Mouse (Mus musculus) layer of hippocampus, postnatal 14 days (tissue): ENCODE data around the gene Tpgs1. TPM values are rescaled to one million over a fixed set of nuclear protein-coding genes. Genes with fewer than 3 reads are reported as not detected.
"Not testable (repeated sequence)": the region's sequence is repeated elsewhere in the genome, so short reads cannot be mapped to it uniquely, and the experiment has no call there.

ENCODE experiments used
- DNase-seq, 2 experiments: peaks; one replicate each; pipeline ENCODE4 v3.0.0; 2021 to 2022; ENCODE audit warnings: low spot score in 2 of 2, mixed read lengths in 1 of 2
- total RNA-seq, 2 experiments: library from RNA; stranded (reverse); gene quantifications; 2 replicates each; pipeline ENCODE4 v1.2.3; 2021

Gene Tpgs1
- total RNA-seq, 2 experiments from 2014 or later, result 72.3 to 73.2 TPM

DNA sequence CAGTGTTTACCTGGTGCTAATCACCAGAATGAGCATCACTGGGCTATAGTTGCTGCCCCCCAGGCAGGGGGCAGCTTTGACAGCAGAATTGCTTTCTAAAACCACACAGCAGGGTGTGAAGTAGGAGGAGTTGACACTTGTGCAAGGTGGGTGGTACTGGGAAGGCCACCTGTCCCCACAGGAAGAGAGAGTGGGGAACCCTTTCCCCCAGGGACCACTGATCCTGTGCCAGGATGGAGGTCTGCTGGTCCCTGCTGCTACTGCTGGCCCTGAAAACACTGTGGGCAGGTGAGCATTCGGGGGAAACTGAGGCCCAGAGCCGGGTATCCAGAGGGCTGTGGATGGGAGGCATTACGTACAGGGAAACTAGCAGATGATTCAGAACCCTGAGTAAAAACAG is 20.0 kb downstream of the Tpgs1 start:
- DNase-seq, result no peak

DNA sequence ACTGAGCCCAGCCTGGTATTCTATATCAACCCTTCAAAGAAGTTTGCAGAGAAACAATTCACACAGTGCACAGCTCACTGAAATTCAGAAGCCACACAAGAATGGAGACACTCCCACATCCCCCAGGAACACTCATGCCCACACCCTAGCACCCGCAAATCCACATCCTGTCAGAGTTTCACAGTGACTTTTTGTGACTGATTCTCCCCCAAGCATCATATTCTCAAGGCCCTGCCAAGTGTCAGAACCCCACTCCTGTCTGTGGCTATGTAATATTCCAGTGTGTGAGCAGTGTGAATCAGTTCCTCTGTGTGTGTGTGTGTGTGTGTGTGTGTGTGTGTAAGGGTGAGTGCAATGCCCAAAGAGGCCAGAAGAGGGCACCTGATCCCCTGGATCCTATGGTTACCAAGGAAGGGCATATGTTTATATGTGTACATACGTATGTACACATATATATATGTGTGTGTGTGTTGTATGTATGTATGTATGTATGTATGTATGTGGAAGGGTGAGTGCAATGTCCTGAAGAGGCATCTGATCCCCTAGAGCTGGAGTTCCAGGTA is 22.9 kb downstream of the Tpgs1 start:
- DNase-seq, result no peak

DNA sequence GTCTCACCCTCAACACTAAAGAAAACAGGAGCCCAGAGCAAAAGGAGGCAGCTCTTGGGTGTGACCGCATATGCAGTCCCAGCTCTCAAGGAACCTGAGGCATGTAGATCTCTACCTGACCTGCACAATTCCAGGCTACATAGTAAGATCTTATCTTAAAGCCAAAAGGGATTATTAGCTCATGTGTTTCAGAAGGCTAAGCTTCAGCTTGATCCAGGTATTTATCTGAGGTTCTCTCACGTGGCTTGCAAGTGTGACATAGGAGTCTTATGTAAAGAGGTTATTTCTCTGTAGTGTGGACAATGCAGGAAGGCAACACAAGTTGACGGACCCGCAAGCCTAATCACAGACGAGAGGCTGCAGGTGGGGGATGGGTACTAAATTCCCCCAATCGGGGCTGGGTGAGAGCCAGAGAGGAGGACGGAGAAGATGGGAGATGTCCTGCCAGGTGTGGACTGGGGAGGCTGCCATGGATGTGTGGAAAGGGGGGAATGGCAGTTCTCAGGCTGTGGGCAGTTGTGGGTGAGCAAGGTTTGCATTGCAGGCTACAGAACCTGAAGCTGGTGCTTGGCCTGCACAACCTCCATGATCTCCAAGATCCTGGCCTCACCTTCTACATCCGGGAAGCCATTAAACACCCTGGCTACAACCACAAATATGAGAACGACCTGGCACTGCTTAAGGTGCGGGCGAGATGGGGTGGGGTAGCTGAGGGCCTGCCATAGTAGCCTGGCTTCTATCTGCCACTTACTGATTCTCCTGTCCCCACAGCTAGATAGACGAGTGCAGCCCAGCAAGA is 24.6 kb downstream of the Tpgs1 start:
- DNase-seq, result no peak

DNA sequence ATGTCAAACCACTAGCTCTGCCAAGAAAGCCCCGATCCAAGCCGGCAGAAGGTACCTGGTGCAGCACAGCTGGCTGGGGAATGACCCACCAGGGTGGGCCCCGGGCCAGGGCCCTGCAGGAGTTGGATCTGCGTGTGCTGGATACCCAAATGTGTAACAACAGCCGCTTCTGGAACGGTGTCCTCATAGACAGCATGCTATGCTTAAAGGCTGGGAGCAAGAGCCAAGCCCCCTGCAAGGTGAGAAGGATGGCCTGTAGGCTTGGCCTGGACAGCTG is 25.1 kb downstream of the Tpgs1 start:
- DNase-seq, result no peak

DNA sequence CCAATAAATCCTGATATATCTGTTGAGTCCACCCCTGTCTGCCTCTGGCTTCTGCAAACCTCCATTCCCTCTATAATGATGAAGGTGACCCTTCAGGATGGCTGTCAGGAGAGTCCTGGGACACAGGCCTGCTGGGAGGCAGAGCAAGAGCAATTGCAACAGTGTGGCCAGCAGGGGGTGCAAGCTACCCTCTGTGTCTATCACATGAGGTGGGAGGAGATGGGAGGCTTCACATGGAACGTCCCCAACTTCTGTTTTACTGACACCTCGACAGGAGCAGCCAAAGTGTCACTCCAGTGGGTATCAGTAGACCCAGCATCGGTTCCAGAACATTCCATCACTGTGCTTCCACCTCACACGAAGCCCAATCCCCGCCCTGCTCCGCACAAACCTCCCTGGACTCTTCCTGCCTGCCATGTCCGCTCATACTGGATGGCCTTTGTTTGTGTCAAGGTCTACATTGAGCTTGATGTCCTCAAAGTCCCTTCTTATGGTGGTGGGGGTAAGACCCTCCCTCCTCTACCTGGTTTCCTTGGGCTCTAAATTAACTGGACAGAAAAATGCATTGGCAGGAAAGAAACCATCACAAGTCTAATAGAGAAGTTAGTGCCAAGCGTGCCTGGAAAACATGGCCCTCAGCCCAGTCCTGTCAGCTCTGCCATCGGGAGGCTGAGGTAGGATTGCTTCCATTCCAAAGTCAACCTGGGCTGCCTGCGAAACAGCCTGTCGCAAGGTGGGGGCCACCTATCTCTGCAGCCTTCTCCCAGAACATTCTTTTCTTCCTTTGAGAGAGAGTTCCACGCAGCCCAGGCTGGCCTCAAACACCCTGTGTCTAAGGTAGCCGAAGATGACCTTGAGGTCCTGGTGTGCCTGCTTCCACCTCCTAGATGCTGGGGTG is 26.3 kb downstream of the Tpgs1 start:
- peak in 1 of 2 experiments; percentile 76 for DNase-seq

DNA sequence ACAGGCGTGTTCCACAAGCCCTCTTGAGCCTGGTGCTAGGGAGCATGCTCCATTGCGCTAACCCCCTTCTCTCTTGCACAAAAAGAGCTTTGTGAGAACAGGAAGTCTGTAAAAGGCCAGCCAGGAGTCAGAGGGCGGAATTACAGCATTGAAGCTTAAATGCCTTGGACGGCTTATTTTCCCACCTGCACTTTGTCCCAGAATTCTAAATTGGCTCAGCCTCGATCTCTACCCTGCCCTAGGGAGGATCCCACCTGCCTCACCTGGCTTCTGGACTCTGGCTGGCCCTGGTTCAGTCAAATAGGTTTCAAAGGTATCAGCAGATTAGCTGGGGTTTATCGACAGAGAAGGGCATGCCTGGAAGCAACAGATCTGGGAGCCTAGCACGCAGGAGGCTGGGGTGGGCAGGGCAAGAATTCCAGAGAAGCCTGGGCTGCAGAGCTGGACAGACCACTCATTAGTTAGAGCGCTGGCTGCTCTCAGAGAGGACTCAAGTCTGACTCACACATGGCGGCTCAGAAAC is 27.0 kb downstream of the Tpgs1 start:
- DNase-seq, result no peak

DNA sequence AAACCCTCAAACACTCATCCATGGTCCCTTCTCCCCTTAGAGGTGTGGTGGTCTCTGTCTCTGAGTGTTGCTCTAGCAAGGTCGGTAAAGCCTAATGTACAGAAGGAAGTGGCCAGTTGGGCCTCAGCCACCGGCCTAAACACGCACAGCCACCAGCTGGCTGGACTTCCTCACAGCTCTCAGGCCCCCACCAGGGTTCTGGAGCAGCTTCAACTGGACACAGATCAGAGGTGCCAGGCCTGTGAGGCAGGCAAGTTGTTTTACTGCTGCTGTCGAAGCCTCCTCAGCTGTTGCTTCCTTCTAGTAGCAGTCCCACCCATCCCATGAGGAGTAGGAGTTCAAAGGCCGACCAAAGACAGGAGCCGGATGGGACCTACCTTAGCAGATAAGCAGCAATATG is 28.7 kb downstream of the Tpgs1 start:
- no peak for DNase-seq

DNA sequence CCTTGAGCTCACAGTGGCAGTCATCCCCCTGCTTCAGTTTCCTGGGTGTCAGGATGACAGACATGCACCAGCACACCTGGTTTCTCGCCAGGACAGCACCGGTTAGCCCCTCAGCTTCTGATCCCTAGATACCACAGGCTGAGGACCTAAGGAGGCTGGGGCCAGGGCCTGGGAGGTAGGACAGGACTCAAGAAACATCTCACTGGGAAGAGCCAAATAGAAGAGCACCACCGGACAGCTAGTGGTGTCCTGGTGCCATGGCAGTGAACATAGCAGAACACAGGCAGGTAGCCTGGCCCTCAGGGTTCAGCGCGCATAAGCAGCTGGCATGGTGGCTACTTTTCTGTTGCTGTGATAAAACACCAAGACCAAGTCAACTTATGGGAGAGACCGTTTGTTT is 29.3 kb downstream of the Tpgs1 start:
- DNase-seq, result no peak

DNA sequence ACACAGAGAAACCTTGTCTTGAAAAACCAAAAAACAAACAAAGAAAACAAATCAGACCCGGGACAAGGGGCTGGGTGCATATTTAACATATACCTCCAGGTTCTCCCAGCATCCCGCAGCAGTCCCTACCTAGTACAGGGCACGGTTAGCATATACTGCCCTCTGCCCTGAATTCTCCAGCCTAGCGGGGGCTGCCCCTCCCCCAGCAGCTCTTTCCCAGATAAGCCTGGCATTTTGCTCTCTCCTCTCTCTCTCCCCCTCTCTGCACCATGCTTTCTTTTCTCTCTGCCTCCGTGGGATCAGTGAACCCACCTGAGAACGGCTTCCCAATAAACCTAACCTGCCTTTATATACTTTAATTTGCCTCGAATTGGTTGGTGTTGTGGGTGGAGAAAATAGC is 31.5 kb downstream of the Tpgs1 start:
- DNase-seq, result no peak

DNA sequence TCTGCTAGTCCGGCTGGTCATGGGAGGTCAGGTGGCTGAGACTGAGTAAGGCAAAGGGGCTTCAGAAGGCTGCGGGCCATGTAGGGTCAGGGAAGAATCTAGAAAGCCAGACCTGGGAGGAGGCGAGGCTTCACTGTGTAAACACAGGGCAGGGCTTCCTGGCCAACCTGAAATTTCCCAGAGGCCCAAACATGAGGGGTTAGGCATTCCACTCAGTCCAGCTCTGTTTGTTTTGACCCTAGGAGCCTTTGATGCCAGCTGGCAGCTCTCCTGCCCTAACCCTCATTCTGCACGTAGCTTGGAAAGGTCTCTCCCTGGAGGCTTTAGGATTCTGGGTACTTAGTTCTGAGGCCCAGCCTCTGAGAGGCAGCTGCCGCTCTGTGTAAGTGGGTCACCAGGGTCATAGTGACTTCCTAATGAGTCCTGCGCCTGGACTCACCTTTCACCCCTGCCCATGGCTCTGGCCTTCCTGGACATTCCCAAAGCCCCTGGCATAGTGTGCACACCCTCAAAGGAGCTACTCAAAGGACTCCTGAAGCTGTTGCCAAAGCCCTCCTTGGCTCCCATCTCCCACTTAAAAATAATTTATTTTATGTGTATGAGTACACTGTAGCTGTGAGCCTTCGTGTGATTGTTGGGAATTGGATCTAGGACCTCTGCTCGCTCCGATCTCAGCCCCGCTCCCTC is 32.4 kb downstream of the Tpgs1 start:
- DNase-seq, result no peak

DNA sequence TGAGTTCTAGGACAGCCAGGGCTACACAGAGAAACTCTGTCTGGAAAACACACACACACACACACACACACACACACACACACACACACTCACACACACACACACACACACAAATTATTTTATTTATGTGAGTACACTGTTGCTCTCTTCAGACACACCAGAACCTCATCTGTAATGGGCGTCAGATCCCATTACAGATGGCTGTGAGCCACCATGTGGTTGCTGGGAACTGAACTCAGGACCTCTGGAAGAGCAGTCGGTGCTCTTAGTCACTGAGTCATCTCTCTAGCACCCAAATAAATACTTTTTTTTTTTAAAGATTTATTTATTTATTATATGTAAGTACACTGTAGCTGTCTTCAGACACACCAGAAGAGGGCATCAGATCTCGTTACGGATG is 33.8 kb downstream of the Tpgs1 start:
- DNase-seq, result not testable (repeated sequence)

DNA sequence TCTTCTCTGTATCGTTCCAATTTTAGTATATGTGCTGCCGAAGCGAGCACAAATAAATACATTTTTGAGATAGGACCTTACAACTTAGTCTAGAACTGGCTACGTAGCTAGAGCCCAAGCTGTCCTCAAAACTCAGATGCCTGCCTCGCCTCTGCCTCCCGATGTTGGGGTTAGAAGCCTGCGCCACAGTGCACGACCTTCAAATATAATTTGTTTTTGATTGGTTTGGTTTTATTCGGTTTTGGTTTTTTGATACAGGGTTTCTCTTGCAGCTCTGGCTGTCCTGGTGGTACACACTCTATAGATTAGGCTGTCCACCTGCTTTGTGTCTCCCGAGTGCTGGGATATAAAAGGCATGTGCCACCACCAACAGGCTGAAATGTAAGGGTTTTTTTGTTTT is 34.4 kb downstream of the Tpgs1 start:
- DNase-seq, result no peak

DNA sequence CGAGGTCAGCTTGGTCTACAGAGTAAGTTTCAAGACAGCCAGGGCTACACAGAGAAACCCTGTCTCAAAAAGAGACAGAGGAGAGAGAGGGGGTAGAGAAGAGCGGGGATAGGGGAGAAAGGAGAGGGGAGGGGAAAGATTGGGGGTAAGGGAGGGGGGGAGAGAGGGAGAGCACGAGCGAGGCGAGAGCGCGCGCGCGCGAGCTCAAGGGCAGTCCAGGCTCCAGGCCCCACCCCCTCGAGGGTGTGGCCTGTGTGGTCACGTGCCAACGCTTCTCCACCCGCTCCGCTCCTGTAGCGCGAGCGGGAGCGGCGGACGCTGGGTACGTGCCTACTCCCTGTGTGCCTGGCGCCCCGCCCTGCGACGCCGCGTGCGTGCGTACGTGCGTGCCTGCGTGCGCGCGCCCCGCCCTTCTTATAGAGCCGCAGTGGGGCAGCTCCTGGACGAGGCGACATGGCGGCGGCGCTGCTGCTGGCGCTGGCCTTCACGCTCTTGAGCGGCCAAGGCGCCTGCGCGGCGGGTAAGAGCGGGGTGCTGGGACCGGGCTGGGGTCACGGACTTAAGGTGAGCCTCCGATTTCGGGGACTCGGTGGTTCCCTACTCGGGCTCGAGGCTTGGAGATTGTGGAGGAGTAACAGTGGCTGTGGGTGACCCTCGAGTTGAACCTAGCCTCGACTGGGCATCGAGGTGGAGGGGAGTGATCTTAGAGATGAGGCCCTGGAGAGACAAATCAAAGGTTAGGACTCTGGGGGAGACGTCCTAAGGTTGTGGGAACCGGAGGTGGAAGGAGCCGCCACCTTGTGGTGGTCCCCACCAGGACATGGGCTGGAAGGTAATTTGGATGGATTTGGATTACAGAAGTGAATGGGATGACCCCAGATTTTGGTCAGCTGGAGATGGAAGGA is 35.1 kb downstream of the Tpgs1 start, which contains the start of gene Bsg:
Gene Bsg, plus strand, starts transcription at position 427 of the 905 bp plus-strand sequence.
- DNase-seq, result peak; percentile 97 to 99

DNA sequence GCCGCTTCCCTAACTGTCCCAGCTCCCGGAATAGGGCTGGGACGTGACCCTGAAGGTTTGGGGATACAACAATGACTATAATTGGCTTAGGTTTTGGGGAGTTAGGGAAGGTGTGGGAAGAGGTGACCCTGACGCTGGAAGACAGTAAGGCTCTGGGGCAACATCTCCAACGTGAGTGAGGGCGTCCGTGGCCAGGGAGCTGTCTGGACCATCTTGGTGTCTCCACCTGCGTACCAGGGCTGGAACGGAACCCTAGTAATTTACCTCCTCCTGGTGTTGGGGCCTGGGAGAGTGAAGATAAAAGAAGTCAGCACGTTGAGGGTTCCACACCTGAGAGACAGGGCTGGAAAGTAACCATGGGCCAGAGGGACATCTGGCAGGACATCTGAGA is 35.8 kb downstream of the Tpgs1 start:
- no peak for DNase-seq

DNA sequence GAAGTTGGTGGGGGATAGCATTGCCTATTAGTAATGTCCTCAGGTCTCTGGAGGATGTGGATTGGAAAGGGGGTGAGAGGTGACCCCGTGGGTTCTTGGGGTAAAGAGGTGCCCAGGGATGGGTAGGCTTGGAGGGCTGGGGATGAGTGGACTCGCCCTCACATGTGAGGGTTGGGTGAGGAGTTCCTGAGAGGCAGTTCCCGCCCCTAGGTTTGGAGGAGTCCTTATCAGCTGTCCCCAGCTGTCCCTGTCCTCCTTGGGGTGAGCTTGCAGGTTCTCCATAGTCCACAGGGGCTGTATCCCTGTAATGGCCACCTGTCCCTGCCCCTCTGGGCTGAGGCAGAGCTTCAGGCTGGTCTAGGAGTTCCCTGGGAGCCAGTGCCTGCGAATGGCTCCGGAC is 36.8 kb downstream of the Tpgs1 start:
- no peak for DNase-seq

DNA sequence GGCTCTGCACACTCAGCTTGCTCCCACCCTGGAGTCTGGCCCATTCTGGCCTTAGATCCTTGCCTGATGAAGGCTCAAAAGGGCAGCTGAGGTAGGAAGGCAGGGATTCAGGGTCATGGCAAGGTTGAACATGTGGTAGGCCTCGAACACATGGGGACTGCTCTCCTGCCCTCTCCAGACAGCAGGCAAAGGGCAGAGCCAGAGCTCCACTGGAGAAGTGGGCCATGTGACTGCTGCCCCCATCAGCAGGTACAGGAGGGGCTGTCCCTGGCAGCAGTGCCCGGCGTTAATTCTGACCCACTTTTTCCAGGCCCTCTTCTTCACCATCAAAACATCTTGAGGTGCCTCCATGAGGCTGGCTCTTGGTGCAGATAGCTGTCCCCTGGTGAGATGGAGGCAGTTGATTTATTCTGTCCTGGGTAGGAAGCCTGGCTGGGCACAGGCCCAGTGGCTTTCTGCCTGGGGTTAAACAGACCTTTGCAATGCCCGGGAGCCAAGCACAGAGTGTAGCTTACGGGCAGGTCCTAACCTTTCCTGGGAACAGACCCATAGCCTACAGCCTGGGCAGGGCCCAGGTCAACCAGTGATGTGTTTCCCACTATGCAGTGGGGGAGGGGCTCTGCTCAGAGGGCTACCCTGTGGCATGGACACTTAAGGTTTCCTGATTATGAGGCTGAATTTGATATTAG is 37.4 kb downstream of the Tpgs1 start:
- DNase-seq, result no peak

DNA sequence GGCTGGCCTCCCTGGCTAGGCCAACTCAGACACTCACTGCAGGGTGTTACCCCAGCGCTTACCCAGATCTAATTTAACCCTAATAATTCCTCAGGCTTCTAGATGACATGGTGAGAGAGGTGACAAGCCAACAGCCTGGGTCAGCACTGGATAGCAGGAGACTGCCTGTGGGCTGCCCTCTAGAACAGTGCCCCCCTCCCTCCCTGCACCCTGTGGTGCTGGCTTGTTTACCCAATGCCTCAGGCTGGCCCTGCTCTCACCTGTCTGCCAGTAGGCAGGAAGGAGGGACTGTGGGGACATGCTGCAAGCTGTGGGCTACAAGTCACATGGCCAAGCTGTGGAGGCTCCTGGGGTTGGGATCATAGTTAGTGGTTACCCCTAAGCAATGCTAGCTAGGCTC is 38.0 kb downstream of the Tpgs1 start:
- DNase-seq, result no peak

DNA sequence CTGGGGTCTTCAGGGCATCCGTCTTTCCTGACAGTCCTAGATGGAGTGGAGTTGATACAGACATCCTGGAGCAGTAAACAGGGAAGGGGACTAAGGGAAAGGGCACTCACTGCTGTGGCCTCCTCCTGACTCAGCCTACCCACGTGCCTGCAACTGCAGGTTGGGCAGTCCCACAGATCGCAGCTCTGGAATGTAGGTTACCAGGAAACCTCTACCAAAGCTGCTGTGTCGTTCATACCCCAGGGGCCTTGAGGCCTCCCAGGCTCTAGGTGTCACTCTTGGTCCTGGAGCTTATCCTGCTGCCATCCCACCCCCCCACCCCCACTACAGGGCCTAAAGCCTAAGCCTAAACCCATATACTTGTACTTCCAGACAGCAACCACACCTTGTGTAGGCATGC is 38.6 kb downstream of the Tpgs1 start:
- no peak for DNase-seq

DNA sequence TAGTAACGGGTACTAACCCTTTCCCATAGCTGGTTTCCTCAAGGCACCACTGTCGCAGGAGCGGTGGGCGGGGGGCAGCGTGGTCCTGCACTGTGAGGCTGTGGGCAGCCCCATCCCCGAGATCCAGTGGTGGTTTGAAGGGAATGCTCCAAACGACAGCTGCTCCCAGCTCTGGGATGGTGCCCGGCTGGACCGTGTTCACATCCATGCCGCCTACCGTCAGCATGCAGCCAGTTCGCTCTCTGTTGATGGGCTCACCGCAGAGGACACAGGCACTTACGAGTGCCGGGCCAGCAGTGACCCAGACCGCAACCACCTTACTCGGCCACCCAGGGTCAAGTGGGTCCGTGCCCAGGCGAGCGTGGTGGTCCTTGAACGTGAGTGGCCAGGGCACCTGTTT is 39.5 kb downstream of the Tpgs1 start:
- DNase-seq, result no peak

DNA sequence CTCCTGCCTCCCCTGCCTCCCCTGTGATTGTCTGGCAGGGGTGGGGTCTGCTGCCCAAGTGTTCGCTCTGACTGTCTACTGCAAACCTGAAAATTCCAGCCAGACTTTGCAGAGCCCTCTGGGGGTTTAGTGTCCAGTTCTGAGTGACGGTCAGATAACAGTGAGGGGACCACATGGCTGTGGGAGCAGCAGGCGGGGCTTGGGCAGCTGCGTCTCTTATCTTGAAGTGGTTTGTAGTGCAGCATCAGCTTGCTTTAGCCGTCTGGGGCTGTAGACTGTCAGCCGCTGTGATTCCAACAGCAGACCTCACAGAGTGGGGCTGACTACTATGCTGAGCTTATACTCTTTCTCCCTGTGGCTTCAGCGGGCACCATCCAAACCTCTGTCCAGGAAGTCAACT is 40.1 kb downstream of the Tpgs1 start:
- DNase-seq, result no peak
